Mouse (Mus musculus) liver, postnatal 0 days (tissue): Measurements from ENCODE around the gene Nploc4.

ENCODE experiments used
- CTCF ChIP-seq: sonication (generic); IDR thresholded peaks from 2 replicates; pipeline ENCODE4 v1.5.1; 2016; ENCODE audit warnings: antibody characterized with exemption, low read depth
- EP300 ChIP-seq: IDR thresholded peaks from 2 replicates; pipeline ENCODE4 v1.6.1; 2016; ENCODE audit warnings: antibody characterized with exemption, low read depth, mild to moderate bottlenecking

- TF ChIP-seq CTCF = no peak
- TF ChIP-seq EP300 = no peak
Measured at GRCm38 (mm10) chr11:120347791-120348683, 89.5 kb downstream of the Nploc4 start, which contains the start of gene Actg1.
